Mouse (Mus musculus) urinary bladder, adult 2 months (tissue): ENCODE results near the gene Cmtm6. TPM values are rescaled to one million over a fixed set of nuclear protein-coding genes. Genes with fewer than 3 reads are reported as not detected.
A peak's percentile ranks its signal among the peaks of the same experiment; 100 is the strongest.

Experiments
- DNase-seq: peaks from one replicate; pipeline ENCODE4 v3.0.0; 2022; ENCODE audit warnings: low spot score
- polyA plus RNA-seq: library from polyadenylated mRNA; depleted of rRNA; stranded (reverse); fragments of >200 nt; gene quantifications from 2 replicates; pipeline ENCODE4 v1.2.3, GENCODE M21; 2012

Gene Cmtm6
- polyA plus RNA-seq, 1 experiment, result 40.3 TPM

GRCm38 (mm10) chr9:114729911-114730805 lies 758 bp upstream of the Cmtm6 start:
- no peak for DNase-seq

- DNase-seq, result no peak
Measured at GRCm38 (mm10) chr9:114731871-114732682, 1.2 kb downstream of the Cmtm6 start.

GRCm38 (mm10) chr9:114733238-114733637 lies 2.3 kb downstream of the Cmtm6 start:
- no peak for DNase-seq

GRCm38 (mm10) chr9:114736442-114736841 lies 5.5 kb downstream of the Cmtm6 start:
- no peak for DNase-seq

GRCm38 (mm10) chr9:114740336-114740735 lies 9.4 kb downstream of the Cmtm6 start:
- no peak for DNase-seq

GRCm38 (mm10) chr9:114742731-114743130 lies 11.8 kb downstream of the Cmtm6 start:
- DNase-seq, result no peak

GRCm38 (mm10) chr9:114745163-114745562 lies 14.2 kb downstream of the Cmtm6 start:
- DNase-seq, result no peak

- no peak for DNase-seq
Measured at GRCm38 (mm10) chr9:114745654-114746053, 14.7 kb downstream of the Cmtm6 start.

GRCm38 (mm10) chr9:114747012-114747411 lies 16.1 kb downstream of the Cmtm6 start:
- no peak for DNase-seq

- no peak for DNase-seq
Measured at GRCm38 (mm10) chr9:114747466-114747865, 16.6 kb downstream of the Cmtm6 start.

- no peak for DNase-seq
Measured at GRCm38 (mm10) chr9:114751582-114751981, 20.7 kb downstream of the Cmtm6 start.

GRCm38 (mm10) chr9:114752311-114752710 lies 21.4 kb downstream of the Cmtm6 start:
- DNase-seq, result no peak

GRCm38 (mm10) chr9:114752863-114753484 lies 22.1 kb downstream of the Cmtm6 start:
- peak; percentile 93 for DNase-seq

- no peak for DNase-seq
Measured at GRCm38 (mm10) chr9:114758272-114758671, 27.4 kb downstream of the Cmtm6 start.

GRCm38 (mm10) chr9:114758801-114759200 lies 27.9 kb downstream of the Cmtm6 start:
- DNase-seq, result no peak

- DNase-seq, result no peak
Measured at GRCm38 (mm10) chr9:114759886-114760285, 29.0 kb downstream of the Cmtm6 start.

- DNase-seq, result no peak
Measured at GRCm38 (mm10) chr9:114760353-114760752, 29.4 kb downstream of the Cmtm6 start.

GRCm38 (mm10) chr9:114761848-114762247 lies 30.9 kb downstream of the Cmtm6 start:
- DNase-seq, result no peak

- no peak for DNase-seq
Measured at GRCm38 (mm10) chr9:114763341-114763740, 32.4 kb downstream of the Cmtm6 start.

- no peak for DNase-seq
Measured at GRCm38 (mm10) chr9:114767030-114767429, 36.1 kb downstream of the Cmtm6 start.

- DNase-seq, result no peak
Measured at GRCm38 (mm10) chr9:114767507-114767906, 36.6 kb downstream of the Cmtm6 start.

- DNase-seq, result no peak
Measured at GRCm38 (mm10) chr9:114768066-114768465, 37.1 kb downstream of the Cmtm6 start.
